Mouse (Mus musculus) granulocyte monocyte progenitor cell, adult 5-6 weeks (primary cell): ENCODE results near the gene Fbh1. TPM values are rescaled to one million over a fixed set of nuclear protein-coding genes. Genes with fewer than 3 reads are reported as not detected.
"Not testable (repeated sequence)": the region's sequence is repeated elsewhere in the genome, so short reads cannot be mapped to it uniquely, and the experiment has no call there.

Experiments
- ATAC-seq: replicated peaks from 2 replicates; pipeline ENCODE4 v1.8.0; 2016; ENCODE audit warnings: mild to moderate bottlenecking, moderate TSS enrichment, inconsistent platforms; ENCODE audit not compliant: poor library complexity, severe bottlenecking
- total RNA-seq, 2 experiments: library from RNA; stranded (forward) in 1 of 2; stranded (reverse) in 1 of 2; fragments of 200-712, 200-1000 nt in 1 of 2; fragments of >200 nt in 1 of 2; fragmentation: Nextera tagmentation in 1 of 2; gene quantifications; 2 replicates each; pipeline ENCODE4 v1.2.3; 2014 to 2017

Gene Fbh1
- total RNA-seq, 2 experiments from 2014 or later, result 81.2 to 92.6 TPM

DNA sequence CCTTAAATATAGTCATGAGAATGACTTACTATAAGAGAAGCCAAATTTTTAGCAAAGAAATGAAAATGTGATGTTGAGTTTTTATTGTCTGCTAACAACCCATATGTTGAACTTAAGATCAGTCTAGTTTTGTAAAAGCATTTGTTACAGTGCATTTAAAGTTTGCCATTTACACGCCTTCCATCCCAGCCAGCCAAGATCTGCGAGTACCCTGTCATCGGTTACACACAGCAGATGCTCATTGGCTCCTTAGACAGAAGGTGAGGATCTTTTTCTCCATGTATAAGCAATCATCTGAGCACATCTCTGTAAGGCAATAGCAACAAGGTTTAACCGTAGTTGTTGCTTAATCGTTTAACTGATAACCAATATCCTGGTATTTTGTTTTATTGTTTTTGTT lies 49.8 kb downstream of the Fbh1 start:
- ATAC-seq, result no peak

DNA sequence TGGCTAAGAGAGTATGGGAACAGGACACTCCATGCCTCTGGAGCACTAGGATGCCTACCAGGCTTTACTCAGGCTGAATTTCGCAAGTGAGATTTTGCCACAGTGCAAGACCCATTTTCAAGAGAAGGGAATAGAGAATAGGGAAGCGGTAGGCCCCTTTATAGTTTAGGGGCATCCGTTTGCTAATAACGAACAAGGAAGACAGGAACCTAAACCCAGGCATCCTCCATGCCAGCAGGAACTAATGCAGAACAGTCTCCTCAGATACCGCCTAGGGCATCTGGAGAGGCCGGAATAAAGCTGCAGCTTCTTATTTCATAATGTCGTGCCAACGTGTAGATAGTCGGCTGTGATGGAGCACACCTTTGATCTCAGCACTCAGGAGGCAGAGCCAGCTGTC lies 54.8 kb downstream of the Fbh1 start:
- peak; percentile 92 for ATAC-seq

DNA sequence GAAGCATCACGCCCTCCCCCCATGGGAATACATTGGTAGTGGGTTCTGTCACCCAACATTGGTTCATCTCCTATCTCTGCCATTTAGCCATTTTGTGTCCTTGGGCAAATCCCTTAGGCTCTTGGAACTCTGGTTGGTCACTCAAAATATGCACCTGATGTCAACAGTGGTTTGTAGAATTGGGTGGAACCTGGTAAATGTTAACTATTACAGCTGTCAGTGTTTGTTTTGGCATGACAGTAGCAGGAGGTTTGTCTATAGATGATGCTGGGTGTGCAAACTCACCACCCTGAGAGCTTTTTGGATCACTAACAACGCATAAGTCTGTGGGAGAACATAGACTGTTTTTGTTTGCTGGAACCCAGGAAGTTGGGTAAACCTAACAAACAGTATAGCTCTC lies 58.8 kb downstream of the Fbh1 start:
- ATAC-seq, result no peak

DNA sequence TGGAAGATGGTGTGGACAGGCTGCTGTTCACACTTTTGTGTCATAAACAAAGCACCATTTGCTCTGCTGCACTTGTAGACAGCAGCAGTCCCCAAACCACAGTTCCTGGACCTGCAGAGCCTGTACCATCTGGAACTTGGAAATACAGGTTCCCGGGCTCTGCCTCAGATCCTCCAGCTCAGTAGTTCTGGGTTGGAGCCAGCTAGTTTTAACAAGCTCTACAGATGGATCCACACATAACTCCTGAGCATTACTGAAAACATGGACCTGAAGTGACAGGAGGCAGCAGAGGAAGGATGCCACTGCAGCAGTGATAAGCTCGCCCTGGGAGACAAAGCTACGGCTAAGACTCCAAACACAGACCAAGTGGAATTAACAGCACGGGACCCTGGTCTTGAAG lies 62.8 kb downstream of the Fbh1 start:
- ATAC-seq, result no peak

DNA sequence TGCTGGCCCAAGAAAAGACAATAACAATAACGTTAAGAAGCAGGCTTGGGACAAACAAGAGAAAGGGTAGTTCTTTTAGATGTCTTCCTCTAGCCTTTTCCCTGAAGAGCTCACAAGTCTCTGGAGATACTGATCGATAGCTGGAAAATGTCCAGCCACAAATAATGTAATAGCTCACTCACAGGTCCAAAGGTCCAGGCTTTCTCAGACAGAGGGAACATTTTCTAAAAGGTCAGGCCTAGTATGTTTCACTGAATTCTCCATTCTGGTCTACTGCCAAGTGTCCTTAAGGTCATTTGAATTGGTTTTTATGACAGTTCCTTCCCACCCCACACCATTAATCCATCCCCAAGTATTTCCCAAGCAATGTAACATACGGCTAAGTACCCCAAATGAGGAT lies 64.4 kb downstream of the Fbh1 start:
- ATAC-seq, result no peak

DNA sequence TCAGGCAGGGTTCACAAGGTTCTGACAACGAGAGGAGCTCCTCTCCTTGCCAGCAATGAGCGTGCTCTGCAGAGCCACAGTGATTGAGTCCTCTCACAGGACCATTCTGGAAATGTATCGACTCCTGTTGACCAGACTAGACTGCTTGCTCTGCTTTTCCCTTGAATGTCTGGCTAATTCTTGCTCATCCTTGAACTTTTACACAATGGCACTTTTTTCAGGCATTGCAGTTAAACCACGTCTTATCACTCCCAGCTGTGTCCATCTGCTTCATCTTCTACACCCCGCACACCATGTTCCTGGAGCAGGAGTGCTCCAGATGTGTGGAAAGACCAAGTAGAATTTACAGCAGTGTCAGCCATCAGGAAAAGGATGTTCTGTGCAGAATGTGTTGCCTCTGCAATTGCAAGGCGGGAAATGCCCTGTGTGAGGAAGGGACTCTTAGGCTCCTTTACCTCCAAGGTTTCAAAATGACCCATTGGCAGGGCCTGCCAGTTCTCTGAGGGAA lies 64.8 kb downstream of the Fbh1 start:
- ATAC-seq, result no peak

DNA sequence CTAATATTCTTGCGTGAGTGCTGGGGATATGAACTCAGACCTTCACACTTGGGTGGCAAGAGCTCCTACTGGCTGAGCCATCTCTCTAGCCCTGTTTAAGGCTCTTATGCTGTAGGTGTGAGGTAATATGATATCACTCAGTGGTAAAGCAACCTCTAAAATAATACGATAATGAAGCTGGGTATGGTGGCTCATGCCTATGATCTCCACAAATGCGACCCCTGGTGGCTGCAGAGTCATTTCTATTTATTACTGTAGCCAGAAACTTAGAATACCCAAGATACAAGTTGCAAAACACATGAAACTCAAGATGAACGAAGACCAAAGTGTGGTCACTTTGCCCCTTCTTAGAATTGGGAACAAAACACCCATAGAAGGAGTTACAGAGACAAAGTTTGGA lies 67.3 kb downstream of the Fbh1 start:
- not testable (repeated sequence) for ATAC-seq

DNA sequence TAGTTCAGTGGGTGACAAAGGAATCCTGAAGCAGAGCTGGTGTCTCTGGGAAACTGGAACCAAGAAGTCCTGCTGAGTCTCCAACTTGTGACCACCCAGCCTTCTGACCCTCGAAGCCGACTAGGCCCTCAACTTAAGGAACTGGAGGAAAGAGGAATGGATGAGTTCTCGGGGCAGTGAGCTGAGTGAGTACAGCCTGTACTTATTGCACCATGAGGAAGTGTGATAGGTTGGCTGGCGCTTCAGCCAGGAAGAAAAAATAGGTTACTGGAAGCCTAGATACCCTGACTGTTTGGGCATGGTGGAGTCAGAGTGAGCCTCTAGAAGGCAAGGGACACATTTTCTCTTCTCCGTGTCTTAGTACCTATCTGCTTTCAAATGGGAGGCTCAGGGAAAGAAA lies 68.8 kb downstream of the Fbh1 start:
- ATAC-seq, result peak; percentile 67

DNA sequence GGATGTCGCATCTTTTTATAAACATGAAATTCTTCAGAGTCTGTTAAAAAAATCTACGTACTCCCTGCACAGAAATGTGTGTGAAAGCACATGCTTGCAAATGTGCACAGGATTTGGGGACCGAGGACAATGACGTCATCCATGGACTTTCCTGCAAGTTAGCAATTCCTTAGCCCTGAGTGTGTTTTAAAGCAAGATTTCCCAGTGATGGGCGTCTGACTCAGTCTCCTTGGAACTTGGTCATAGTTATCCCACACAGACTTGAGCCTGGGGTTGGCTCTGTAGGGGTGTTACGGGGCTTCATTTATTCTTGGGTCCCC lies 70.7 kb downstream of the Fbh1 start:
- ATAC-seq, result no peak

DNA sequence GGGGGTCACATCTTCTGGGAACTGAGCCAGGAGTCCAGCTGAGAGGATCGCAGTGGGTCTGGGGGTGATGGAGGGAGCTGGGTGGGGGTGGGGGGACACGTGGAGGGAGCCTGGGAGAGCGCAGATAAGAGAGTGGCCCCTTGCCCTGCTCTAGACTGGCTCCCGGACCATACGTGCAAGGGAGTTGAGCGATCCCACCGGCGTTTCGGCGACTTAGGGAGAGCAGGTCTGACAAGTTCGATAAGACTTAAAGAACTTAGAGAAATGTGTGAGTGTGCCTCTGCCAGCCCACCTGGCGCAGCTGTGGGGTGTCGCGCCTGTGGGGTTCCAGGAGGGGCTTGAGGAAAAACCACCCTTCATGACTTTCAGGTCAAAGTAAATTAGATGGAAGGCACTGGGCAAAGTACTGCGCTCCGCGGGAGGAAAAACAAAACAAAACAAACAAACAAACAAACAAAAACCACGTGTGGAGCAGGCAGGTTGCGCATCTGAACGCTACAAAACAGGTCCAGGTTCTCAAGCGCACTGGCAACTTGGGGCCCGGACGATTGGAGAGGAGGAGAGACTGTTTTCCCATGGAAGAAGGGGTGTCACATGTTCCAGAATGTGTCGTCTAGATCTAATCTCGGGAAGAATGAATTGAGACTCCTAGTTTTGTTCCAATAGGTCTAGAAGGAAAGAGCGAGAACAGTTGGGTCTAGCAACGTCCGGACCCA lies 71.2 kb downstream of the Fbh1 start:
- ATAC-seq, result no peak

DNA sequence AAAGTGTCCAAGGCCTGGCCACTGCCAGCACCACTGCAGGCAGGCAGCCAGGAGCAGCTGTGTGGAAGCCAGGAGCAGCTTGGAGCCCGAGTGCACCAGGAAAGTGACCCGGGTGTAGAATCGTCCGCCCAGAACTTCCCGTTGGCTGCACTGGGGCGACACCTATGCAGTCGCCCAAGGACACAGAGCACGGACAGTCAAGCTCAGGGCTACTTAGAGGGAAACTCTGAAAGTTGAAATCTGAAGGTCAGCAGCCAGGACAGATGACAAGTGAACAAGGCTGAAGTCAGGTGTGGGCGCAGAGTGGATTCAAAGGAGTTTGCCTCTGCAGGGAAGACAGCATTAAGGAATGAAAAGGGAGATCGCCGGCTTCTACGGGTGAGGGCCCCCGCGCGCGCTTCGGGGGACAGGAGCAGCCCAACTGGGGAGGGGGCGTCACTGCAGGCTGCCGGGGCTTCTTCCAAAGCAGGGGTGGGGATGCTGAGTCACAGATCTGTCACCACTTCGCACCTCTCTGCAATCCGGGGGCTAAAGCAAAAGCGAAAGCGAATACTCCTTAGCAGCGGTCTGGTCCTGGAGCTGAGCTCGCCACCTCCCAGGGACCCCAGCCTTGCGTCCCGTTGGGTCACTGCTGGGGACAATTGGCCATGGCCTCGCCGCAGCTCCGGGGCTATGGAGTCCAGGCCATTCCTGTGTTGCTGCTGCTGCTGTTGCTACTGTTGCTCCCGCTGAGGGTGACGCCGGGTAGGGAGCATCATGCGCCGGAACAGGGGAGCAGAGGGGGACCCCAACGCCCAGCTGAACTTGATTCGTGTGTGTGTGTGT lies 72.0 kb downstream of the Fbh1 start, which contains the start of gene Il15ra:
Gene Il15ra, plus strand, starts transcription at position 90 of the 825 bp plus-strand sequence.
- peak; percentile 66 for ATAC-seq

DNA sequence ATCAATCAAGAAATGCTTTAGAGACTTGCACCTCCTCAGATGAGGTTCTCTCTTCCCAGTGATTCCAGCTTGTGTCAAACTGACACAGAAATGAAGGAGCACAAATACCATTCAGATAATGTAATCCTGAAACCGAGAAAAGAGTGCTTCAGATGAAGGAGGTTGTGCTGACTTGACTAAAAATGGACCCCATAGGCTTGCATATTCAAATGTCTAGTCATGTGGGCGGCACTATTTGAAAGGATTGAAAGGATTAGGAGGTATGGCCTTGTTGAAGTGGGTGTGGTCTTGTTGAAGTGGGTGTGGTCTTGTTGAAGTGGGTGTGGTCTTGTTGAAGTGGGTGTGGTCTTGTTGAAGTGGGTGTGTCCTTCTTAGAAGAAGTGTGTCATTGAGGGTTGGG lies 77.5 kb downstream of the Fbh1 start:
- ATAC-seq, result no peak

DNA sequence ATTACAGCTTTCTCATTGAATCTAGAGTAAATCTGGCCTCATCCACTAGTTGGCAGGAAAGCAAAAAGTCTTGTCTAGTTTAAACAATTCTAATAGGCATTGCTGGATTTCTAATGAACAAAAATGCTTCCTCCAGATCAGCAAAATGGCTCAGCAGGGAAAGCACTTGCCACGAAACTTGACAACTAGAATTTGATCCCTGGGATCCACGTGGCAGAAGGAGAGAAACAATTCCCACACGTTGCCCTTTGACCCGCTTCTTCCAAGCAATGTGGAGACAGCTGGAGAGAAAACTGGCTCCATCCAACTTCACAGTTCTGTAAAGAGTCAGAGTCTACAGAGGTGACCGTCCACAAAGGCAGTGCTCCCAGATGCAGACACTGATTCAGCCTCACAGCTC lies 78.4 kb downstream of the Fbh1 start:
- no peak for ATAC-seq

DNA sequence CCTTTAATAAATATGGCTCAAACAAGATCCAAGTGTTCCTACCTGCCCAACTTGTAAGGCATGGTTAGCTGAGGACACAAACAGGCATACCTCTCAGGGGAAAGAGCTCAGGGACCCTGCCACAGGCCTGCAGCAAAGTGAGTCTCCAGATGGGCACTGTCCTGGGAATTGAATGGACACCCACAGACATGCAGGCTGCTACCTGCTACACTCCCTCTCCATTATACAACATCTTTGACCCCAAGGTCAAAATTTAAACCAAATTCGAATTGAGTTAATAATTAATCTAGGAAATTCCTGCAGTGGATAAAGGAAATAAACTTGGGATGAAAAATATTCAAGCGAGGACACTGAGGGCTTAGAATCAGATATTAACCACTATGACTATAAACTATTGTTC lies 81.5 kb downstream of the Fbh1 start:
- ATAC-seq, result no peak

DNA sequence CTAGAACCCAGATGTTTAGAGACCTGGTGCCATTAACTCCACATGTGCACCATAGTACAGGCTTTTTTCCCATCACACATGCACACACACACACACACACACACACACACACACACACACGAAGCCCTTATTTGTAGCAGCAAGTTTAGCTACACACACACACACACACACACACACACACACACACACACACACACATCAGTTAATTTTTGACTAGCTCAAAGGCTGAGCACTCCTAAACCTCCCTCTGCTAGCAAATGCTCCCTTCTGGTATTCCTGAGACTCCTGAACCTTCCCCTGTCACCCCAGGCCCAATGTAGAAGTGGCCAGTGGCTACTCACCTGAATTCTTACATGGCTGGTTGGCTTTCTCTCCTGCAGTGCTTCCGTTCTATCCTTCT lies 83.3 kb downstream of the Fbh1 start:
- no peak for ATAC-seq

DNA sequence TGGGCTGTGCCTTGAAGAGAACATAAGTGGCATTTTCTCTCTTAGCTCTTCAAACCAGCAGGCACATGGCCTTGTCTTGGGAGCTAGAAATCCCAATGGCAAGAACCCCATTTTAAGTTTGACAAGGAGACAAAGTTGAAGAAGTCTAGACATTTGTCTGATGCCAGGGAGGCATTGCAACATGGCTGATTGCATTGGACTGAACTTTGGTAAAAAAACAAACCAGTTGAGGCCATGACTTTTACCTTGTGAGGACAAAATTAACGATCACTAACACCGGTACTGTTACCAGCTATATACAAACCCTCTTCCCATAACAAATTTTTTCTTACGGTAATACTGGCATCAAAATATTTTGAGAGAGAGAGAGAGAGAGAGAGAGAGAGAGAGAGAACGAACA lies 84.0 kb downstream of the Fbh1 start:
- no peak for ATAC-seq

Other genes with a start within 250 kb of the Fbh1 start
- gene Pfkfb3, start 223.5 kb downstream of the Fbh1 start, total RNA-seq (2014; fragmentation: Nextera tagmentation), result 44.8 and 74.9 TPM in 2 replicates
- gene Pfkfb3, start 223.5 kb downstream of the Fbh1 start, total RNA-seq (2017), result 43.8 and 44.8 TPM in 2 replicates
- 117 and 160 TPM in 2 replicates for gene Rbm17, start 173.4 kb downstream of the Fbh1 start, total RNA-seq (2014; fragmentation: Nextera tagmentation)
- 180 and 233 TPM in 2 replicates for gene Rbm17, start 173.4 kb downstream of the Fbh1 start, total RNA-seq (2017)
- gene Gm17490, start 151.3 kb downstream of the Fbh1 start, total RNA-seq (2014; fragmentation: Nextera tagmentation), result not detected in 2 replicates
- not detected in 2 replicates for gene Gm17490, start 151.3 kb downstream of the Fbh1 start, total RNA-seq (2017)
- gene Il2ra, start 134.8 kb downstream of the Fbh1 start, total RNA-seq (2014; fragmentation: Nextera tagmentation), result not detected in 2 replicates
- not detected in 2 replicates for gene Il2ra, start 134.8 kb downstream of the Fbh1 start, total RNA-seq (2017)
- 25.4 and 26.0 TPM in 2 replicates for gene Il15ra, start 72.3 kb downstream of the Fbh1 start, total RNA-seq (2014; fragmentation: Nextera tagmentation)
- 14.3 and 26.1 TPM in 2 replicates for gene Il15ra, start 72.3 kb downstream of the Fbh1 start, total RNA-seq (2017)
- gene Ankrd16, start 294 bp upstream of the Fbh1 start, total RNA-seq (2014; fragmentation: Nextera tagmentation), result 44.3 and 76.9 TPM in 2 replicates
- 24.0 and 36.5 TPM in 2 replicates for gene Ankrd16, start 294 bp upstream of the Fbh1 start, total RNA-seq (2017)